Mouse (Mus musculus) forebrain, postnatal 0 days (tissue): ENCODE measurements at regions not wholly inside any gene's neighbourhood (a gene's known extent, or its start where the extent isn't known, plus 50 kb on each side); places are given as distances from the start of the nearest gene placed in this dataset.

Experiments
- ATAC-seq: fragments of 200-750 bp; cut with Nextera tagmentation; 2 replicates; pipeline ENCODE4 v1.8.0; 2017; ENCODE audit warnings: mild to moderate bottlenecking, moderate library complexity
- DNase-seq: peaks from one replicate; pipeline ENCODE4 v3.0.0-alpha.2; 2015
- H3K27ac ChIP-seq: fragments of 300-500 bp; sonication (generic); 2 replicates; pipeline ENCODE4 v1.5.1; 2014; ENCODE audit warnings: low read depth, mild to moderate bottlenecking, antibody characterized with exemption, low read length, moderate library complexity, mixed read lengths
- H3K27me3 ChIP-seq: fragments of 300-500 bp; sonication (generic); 2 replicates; pipeline ENCODE4 v1.6.1; 2014; ENCODE audit warnings: mild to moderate bottlenecking, low read length, mixed read lengths; ENCODE audit not compliant: insufficient read depth
- H3K36me3 ChIP-seq: fragments of 300-500 bp; sonication (generic); 2 replicates; pipeline ENCODE4 v1.6.1; 2014; ENCODE audit warnings: mild to moderate bottlenecking, moderate library complexity; ENCODE audit not compliant: insufficient read depth
- H3K4me1 ChIP-seq: fragments of 300-500 bp; sonication (generic); 2 replicates; pipeline ENCODE4 v1.6.1; 2014; ENCODE audit warnings: antibody characterized with exemption; ENCODE audit not compliant: insufficient read depth
- H3K4me2 ChIP-seq: fragments of 300-500 bp; sonication (generic); 2 replicates; pipeline ENCODE4 v1.6.1; 2014; ENCODE audit warnings: low read depth, mild to moderate bottlenecking, moderate library complexity
- H3K4me3 ChIP-seq: fragments of 300-500 bp; sonication (generic); 2 replicates; pipeline ENCODE4 v1.5.1; 2014; ENCODE audit warnings: low read depth, low read length, mixed read lengths
- H3K9ac ChIP-seq: fragments of 300-500 bp; sonication (generic); 2 replicates; pipeline ENCODE4 v1.6.1; 2014; ENCODE audit warnings: mild to moderate bottlenecking
- H3K9me3 ChIP-seq: fragments of 300-500 bp; sonication (generic); 2 replicates; pipeline ENCODE4 v1.6.1; 2016; ENCODE audit warnings: low read length
- CTCF ChIP-seq: sonication (generic); IDR thresholded peaks from 2 replicates; pipeline ENCODE4 v1.5.1; 2016; ENCODE audit warnings: antibody characterized with exemption, control low read depth, low read depth
- WGBS: fragments of 180-500 bp; shearing (Covaris S2); extraction: QIAGEN DNeasy Blood & Tissue Kit; methylation state at CpG from one replicate; pipeline ENCODE4 v1.1.7; 2014; 5-methylcytosine and 5-hydroxymethylcytosine counted together

DNA sequence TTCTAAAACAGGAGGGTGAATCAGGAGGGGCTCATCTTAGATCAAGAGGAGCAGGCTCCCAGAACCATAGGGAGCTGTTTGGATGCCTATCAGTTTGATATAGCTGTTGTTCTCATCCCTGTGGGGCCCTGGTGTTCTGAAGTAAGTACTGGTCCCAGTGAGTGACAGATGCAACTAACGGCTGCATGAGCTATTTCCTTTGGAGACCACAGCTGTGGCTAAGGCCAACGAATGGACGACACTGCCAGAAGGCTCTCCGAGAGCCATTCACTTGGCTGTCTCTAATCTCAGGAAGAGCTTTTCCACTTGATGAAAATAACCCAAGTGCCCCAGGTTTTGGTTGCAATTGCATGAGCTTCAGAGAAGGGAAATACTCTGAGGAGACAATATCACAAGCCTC lies 386.8 kb downstream of the Bcl11a start:
- H3K9me3 ChIP-seq = no peaks in the 10 kb centered on the region
- H3K4me2 ChIP-seq = no peak overlapping the region
- H3K4me1 ChIP-seq = no peaks in the 10 kb centered on the region
- no peak overlapping the region for H3K27ac ChIP-seq
- ATAC-seq (no peak), DNase-seq (no peak)
- H3K9ac ChIP-seq = no peak overlapping the region
- no peak overlapping the region for H3K4me3 ChIP-seq
- WGBS = 73% methylated on average over 4 of the region's 4 CpGs
- no peaks in the 10 kb centered on the region for H3K36me3 ChIP-seq
- no peak for TF ChIP-seq CTCF
- H3K27me3 ChIP-seq = no peaks in the 10 kb centered on the region; the same call in 1 of the 2 replicates

DNA sequence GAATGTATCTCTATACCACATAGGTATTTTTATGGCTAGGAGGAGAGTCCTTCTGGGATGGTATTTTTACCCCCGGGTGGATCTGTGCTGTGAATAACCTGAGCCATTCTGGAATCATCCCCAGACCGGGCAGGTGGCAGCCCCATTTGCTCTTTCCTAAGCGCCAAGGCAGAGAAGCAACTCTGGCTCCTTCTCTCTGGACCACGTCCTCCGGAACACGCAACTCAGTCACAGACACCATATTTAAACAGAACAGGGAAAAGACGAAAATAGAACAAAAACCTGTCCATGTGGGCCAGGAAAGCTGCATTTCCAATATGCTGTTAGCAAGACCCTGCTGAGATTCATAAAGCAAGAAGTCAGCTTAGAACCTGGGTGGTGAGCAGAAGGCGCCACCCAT lies 389.6 kb downstream of the Bcl11a start:
- peak; percentile 24 for DNase-seq
- Histone ChIP-seq H3K4me2 (no peak overlapping the region), H3K36me3 (no peaks in the 10 kb centered on the region), H3K27ac (no peak overlapping the region), H3K4me1 (no peaks in the 10 kb centered on the region), H3K9me3 (no peaks in the 10 kb centered on the region), H3K4me3 (no peak overlapping the region), H3K27me3 (no peaks in the 10 kb centered on the region; the same call in 1 of the 2 replicates), H3K9ac (no peak overlapping the region)
- 76% methylated on average over 8 of the region's 8 CpGs for WGBS
- TF ChIP-seq CTCF = no peak
- peak; percentile 43; the same call in 1 of the 2 replicates for ATAC-seq

DNA sequence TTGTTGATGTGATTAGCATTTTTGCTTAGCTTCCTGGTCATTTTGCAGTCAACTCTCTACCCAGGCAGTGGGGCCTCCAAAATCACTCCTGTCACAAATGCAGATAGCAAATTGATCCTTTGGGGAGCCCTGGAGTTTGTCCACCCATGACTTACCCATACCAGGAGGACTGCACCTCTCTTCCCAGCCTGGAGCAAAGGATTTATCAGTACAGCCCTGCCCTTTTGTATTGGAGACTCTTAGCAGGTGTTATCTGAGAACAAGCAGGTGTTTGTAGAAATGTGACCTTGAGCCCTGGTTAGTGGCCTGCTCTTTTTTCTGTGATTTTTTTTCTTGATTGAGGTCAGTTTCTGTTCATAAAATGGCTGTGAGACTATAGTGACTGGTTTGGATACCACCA lies 392.6 kb downstream of the Bcl11a start:
- TF ChIP-seq CTCF = no peak
- no peaks in the 10 kb centered on the region for H3K27me3 ChIP-seq
- no peak for ATAC-seq

DNA sequence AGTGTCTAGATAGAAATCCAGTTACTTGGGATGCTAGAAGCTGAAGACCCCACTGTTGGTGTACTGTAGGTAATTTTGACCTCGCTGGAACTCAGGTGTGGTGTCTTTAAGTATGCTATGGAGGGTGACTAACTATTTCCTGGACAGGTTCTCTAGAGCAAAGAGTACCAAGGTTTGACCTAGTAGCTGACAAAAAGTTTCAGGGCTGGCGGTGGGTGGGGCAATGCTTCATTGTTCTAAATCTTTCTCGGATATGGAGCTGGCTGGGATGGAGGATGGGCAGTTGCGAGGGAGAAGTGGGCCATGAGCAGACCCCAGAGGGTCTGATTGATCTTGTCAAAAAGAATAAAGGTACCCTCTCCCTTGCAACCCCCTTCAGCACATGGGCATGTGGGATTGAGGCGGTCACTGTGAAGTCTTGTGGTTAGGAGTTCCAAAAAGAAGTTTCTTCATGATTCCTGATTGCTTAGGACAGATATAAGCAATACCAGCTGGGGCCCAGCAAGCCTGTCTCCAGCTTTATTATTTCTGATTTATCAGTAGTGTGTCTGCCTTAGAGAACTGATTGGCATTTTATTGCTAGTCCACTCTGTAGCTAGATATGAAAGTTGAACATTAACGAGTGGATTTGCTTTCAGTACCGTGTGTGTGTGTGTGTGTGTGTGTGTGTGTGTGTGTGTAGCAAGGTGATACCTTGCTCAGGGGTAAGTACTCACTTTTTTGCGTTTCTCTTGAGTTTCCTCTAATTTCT lies 394.9 kb downstream of the Bcl11a start:
- ATAC-seq (no peak), DNase-seq (no peak)
- Histone ChIP-seq H3K4me2 (no peak overlapping the region), H3K27me3 (no peaks in the 10 kb centered on the region), H3K27ac (no peak overlapping the region), H3K36me3 (no peaks in the 10 kb centered on the region), H3K4me3 (no peak overlapping the region), H3K4me1 (no peaks in the 10 kb centered on the region), H3K9me3 (no peaks in the 10 kb centered on the region), H3K9ac (no peak overlapping the region)
- no peak for TF ChIP-seq CTCF
- 85% methylated on average over 8 of the region's 8 CpGs for WGBS

More for the DNA sequence above, 392.6 kb downstream of the Bcl11a start:
- no peaks in the 10 kb centered on the region for H3K36me3 ChIP-seq
- H3K27ac ChIP-seq = no peak overlapping the region
- DNase-seq = no peak
- H3K9me3 ChIP-seq = no peaks in the 10 kb centered on the region
- no peaks in the 10 kb centered on the region for H3K4me1 ChIP-seq
- H3K4me2 ChIP-seq = no peak overlapping the region
- no peak overlapping the region for H3K4me3 ChIP-seq
- H3K9ac ChIP-seq = no peak overlapping the region

DNA sequence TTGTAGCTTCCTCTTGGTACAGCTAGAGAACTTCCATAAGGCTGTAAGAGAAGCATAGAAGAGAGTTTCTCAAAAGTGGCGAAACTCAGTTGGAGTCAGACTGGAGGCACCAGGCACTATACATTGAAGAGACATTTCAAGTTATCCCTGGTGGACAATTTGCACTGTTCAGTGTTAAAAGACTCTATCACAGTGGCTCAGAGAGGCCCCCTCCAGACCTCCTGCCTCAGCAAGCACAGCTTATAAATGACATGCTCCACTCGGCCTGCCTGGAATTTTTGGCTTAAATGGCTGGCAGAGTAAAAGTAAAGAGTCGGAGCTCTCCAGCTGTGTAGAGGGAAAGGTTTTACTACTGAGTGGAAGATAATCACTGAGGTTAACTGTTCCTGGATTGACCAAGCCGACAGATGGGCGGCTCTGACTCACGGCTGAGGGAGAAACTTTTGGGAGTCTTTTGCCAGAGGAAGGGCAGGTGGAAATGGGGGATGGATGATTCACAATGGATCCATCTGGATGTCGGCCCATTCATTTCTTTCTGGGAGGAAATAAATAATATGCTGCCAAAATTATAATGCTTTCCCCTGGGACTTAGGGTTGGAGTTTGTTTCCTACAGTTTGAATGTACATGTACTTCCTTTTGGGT lies 395.6 kb downstream of the Bcl11a start:
- ATAC-seq = no peak
- Histone ChIP-seq H3K4me1 (no peaks in the 10 kb centered on the region), H3K4me2 (no peak overlapping the region), H3K4me3 (no peak overlapping the region), H3K36me3 (no peaks in the 10 kb centered on the region), H3K27me3 (no peaks in the 10 kb centered on the region), H3K27ac (no peak overlapping the region), H3K9ac (no peak overlapping the region), H3K9me3 (no peaks in the 10 kb centered on the region)
- WGBS = 38% methylated on average over 7 of the region's 7 CpGs
- DNase-seq = no peak
- no peak for TF ChIP-seq CTCF

DNA sequence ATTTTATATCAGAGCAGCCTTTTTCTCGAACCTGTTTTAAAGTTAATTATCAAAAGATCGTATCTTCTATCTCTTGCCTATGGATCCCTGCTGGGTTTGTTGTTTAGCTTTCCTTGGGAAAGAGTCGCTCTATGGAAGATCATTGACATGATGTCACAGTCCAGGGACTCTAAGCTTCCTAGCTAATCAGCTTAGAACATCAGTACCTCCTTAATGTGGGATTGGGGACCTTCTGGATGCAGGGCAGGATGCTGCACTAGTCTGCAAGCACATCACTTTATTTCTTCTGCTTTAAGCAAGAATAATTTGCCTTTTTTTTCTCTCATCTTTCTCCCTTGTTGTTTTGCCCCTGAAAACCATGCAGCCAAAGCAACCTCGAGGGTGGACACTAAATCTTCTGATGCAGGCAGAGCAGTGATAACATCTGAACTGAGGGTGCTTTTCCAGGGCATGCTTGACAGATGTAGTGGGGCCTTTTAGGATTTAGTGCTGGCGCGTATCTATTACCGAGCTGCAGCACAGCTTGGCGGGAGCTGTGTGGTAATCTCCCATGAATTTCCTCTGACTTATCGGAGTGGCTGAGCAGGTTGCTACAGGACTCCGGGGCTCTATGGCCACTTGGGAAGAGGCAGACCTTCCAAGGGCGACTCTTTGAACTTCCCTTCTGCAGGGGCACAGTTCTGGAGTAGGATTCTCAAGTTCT lies 425.0 kb downstream of the Bcl11a start:
- DNase-seq = no peak
- WGBS = 39% methylated on average over 11 of the region's 11 CpGs
- Histone ChIP-seq H3K27ac (no peak overlapping the region), H3K4me2 (no peak overlapping the region), H3K4me3 (no peak overlapping the region), H3K9ac (no peak overlapping the region), H3K27me3 (no peaks in the 10 kb centered on the region), H3K9me3 (no peaks in the 10 kb centered on the region), H3K36me3 (no peaks in the 10 kb centered on the region), H3K4me1 (no peaks in the 10 kb centered on the region)
- no peak for TF ChIP-seq CTCF
- ATAC-seq = no peak

DNA sequence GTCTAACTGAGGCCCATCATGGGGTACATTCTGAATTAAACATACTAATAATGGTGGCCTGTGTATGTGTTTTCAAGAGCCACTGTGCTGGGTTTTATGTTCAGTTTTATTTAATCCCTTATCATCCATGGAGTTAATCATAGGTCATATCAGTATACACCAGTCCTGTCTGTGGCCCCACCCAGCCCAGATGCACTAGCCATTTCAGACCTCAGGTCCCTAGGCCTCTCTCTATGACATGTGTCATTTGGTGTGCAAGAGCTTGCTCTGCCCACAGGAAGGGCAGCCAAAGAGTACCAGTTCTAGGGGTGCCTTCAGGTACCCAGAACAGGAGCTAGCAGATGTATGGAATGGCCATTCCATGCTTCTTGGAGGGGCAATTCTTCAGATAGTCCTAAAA lies 437.7 kb downstream of the Bcl11a start:
- no peak for TF ChIP-seq CTCF

More for the DNA sequence above, 437.7 kb downstream of the Bcl11a start:
- no peak overlapping the region for H3K27ac ChIP-seq
- H3K4me3 ChIP-seq = no peak overlapping the region
- H3K36me3 ChIP-seq = no peaks in the 10 kb centered on the region
- H3K4me2 ChIP-seq = no peak overlapping the region
- no peak overlapping the region for H3K9ac ChIP-seq
- no peaks in the 10 kb centered on the region for H3K27me3 ChIP-seq
- H3K4me1 ChIP-seq = no peaks in the 10 kb centered on the region
- no peaks in the 10 kb centered on the region for H3K9me3 ChIP-seq
- ATAC-seq (no peak), DNase-seq (no peak)
